Mouse (Mus musculus): Measurements from ENCODE around the gene Lrrc4c. TPM values are rescaled to one million over a fixed set of nuclear protein-coding genes. Genes with fewer than 3 reads are reported as not detected.

The Lrrc4c gene
- total and polyA plus RNA-seq, 2 experiments from 2014 or later = 0.08 to 0.66 TPM

GRCm38 (mm10) chr2:96315034-96315433 lies 2.9 kb upstream of the Lrrc4c start:
- no peak for ATAC-seq (ENCODE audit: insufficient read depth, low read depth)
- Histone ChIP-seq H3K27ac (ENCODE audit: low read depth) (no peak overlapping the region), H3K4me1 (ENCODE audit: control insufficient read depth, insufficient read depth) (peaks cover 7% of the 10 kb centered on the region), H3K4me2 (ENCODE audit: low read depth, low read length) (peak overlapping the region; percentile 24; the same call in 1 of the 2 replicates), H3K36me3 (replicated peaks; ENCODE audit: control insufficient read depth, insufficient read depth, low read length) (no peaks in the 10 kb centered on the region), H3K9ac (replicated peaks; ENCODE audit: low read depth, low read length) (no peak overlapping the region), H3K27me3 (ENCODE audit: control insufficient read depth, insufficient read depth, low read length) (no peaks in the 10 kb centered on the region), H3K4me3 (ENCODE audit: low read depth, low read length) (no peak overlapping the region), H3K9me3 (replicated peaks; ENCODE audit: control insufficient read depth, low read length) (no peaks in the 10 kb centered on the region)
- no peak for DNase-seq (ENCODE audit: low spot score)
- 9% methylated on average over 5 of the region's 5 CpGs for WGBS
- TF ChIP-seq CTCF (IDR thresholded peaks at IDR 0.05; ENCODE audit: low read depth) (no peak), EP300 (IDR thresholded peaks at IDR 0.05; ENCODE audit: low read depth) (no peak)

GRCm38 (mm10) chr2:96316531-96316930 lies 1.4 kb upstream of the Lrrc4c start:
- no peak overlapping the region for H3K4me2 ChIP-seq (ENCODE audit: low read depth, low read length)
- DNase-seq (ENCODE audit: low spot score) = no peak
- no peaks in the 10 kb centered on the region for H3K9me3 ChIP-seq (replicated peaks; ENCODE audit: control insufficient read depth, low read length)
- no peak for TF ChIP-seq EP300 (IDR thresholded peaks at IDR 0.05; ENCODE audit: low read depth)
- peak; percentile 48 for TF ChIP-seq CTCF (IDR thresholded peaks at IDR 0.05; ENCODE audit: low read depth)
- peaks cover 15% of the 10 kb centered on the region for H3K4me1 ChIP-seq (ENCODE audit: control insufficient read depth, insufficient read depth)
- H3K9ac ChIP-seq (replicated peaks; ENCODE audit: low read depth, low read length) = no peak overlapping the region
- no peak overlapping the region for H3K4me3 ChIP-seq (ENCODE audit: low read depth, low read length)
- no peak overlapping the region for H3K27ac ChIP-seq (ENCODE audit: low read depth)
- no peaks in the 10 kb centered on the region for H3K27me3 ChIP-seq (ENCODE audit: control insufficient read depth, insufficient read depth, low read length)
- no peak for ATAC-seq (ENCODE audit: insufficient read depth, low read depth)
- 21% methylated on average over 1 of the region's 1 CpGs for WGBS
- H3K36me3 ChIP-seq (replicated peaks; ENCODE audit: control insufficient read depth, insufficient read depth, low read length) = no peaks in the 10 kb centered on the region

- Histone ChIP-seq H3K27me3 (ENCODE audit: control insufficient read depth, insufficient read depth, low read length) (no peaks in the 10 kb centered on the region), H3K4me3 (ENCODE audit: low read depth, low read length) (peak overlapping the region; percentile 44), H3K9me3 (replicated peaks; ENCODE audit: control insufficient read depth, low read length) (no peaks in the 10 kb centered on the region), H3K36me3 (replicated peaks; ENCODE audit: control insufficient read depth, insufficient read depth, low read length) (no peaks in the 10 kb centered on the region), H3K4me2 (ENCODE audit: low read depth, low read length) (peak overlapping the region; percentile 68), H3K27ac (ENCODE audit: low read depth) (no peak overlapping the region), H3K9ac (replicated peaks; ENCODE audit: low read depth, low read length) (no peak overlapping the region), H3K4me1 (ENCODE audit: control insufficient read depth, insufficient read depth) (peaks cover 15% of the 10 kb centered on the region)
- WGBS = 38% methylated on average over 7 of the region's 7 CpGs
- TF ChIP-seq CTCF (IDR thresholded peaks at IDR 0.05; ENCODE audit: low read depth) = no peak
- TF ChIP-seq EP300 (IDR thresholded peaks at IDR 0.05; ENCODE audit: low read depth) = no peak
- ATAC-seq (ENCODE audit: insufficient read depth, low read depth) (no peak), DNase-seq (ENCODE audit: low spot score) (no peak)
These were observed 587 bp downstream of the Lrrc4c start for GRCm38 (mm10) chr2:96318556-96318955.

GRCm38 (mm10) chr2:96319201-96319600 lies 1.2 kb downstream of the Lrrc4c start:
- H3K36me3 ChIP-seq (replicated peaks; ENCODE audit: control insufficient read depth, insufficient read depth, low read length) = no peaks in the 10 kb centered on the region
- peak overlapping the region; percentile 68 for H3K4me2 ChIP-seq (ENCODE audit: low read depth, low read length)
- WGBS = 9% methylated on average over 8 of the region's 8 CpGs
- no peak overlapping the region for H3K9ac ChIP-seq (replicated peaks; ENCODE audit: low read depth, low read length)
- H3K4me1 ChIP-seq (ENCODE audit: control insufficient read depth, insufficient read depth) = peaks cover 15% of the 10 kb centered on the region
- TF ChIP-seq EP300 (IDR thresholded peaks at IDR 0.05; ENCODE audit: low read depth) = no peak
- TF ChIP-seq CTCF (IDR thresholded peaks at IDR 0.05; ENCODE audit: low read depth) = no peak
- DNase-seq (ENCODE audit: low spot score) = no peak
- no peak overlapping the region for H3K27ac ChIP-seq (ENCODE audit: low read depth)
- no peaks in the 10 kb centered on the region for H3K9me3 ChIP-seq (replicated peaks; ENCODE audit: control insufficient read depth, low read length)
- no peak for ATAC-seq (ENCODE audit: insufficient read depth, low read depth)
- no peaks in the 10 kb centered on the region for H3K27me3 ChIP-seq (ENCODE audit: control insufficient read depth, insufficient read depth, low read length)
- peak overlapping the region; percentile 44 for H3K4me3 ChIP-seq (ENCODE audit: low read depth, low read length)

GRCm38 (mm10) chr2:96319649-96320048 lies 1.7 kb downstream of the Lrrc4c start:
- Histone ChIP-seq H3K9ac (replicated peaks; ENCODE audit: low read depth, low read length) (no peak overlapping the region), H3K9me3 (replicated peaks; ENCODE audit: control insufficient read depth, low read length) (no peaks in the 10 kb centered on the region), H3K27me3 (ENCODE audit: control insufficient read depth, insufficient read depth, low read length) (no peaks in the 10 kb centered on the region), H3K4me1 (ENCODE audit: control insufficient read depth, insufficient read depth) (peaks cover 15% of the 10 kb centered on the region), H3K27ac (ENCODE audit: low read depth) (no peak overlapping the region), H3K36me3 (replicated peaks; ENCODE audit: control insufficient read depth, insufficient read depth, low read length) (no peaks in the 10 kb centered on the region), H3K4me2 (ENCODE audit: low read depth, low read length) (peak overlapping the region; percentile 68), H3K4me3 (ENCODE audit: low read depth, low read length) (peak overlapping the region; percentile 44)
- TF ChIP-seq EP300 (IDR thresholded peaks at IDR 0.05; ENCODE audit: low read depth) (no peak), CTCF (IDR thresholded peaks at IDR 0.05; ENCODE audit: low read depth) (no peak)
- no peak for ATAC-seq (ENCODE audit: insufficient read depth, low read depth)
- WGBS = 13% methylated on average over 6 of the region's 6 CpGs
- peak; percentile 34 for DNase-seq (ENCODE audit: low spot score)

- TF ChIP-seq EP300 (IDR thresholded peaks at IDR 0.05; ENCODE audit: low read depth) (no peak), CTCF (IDR thresholded peaks at IDR 0.05; ENCODE audit: low read depth) (no peak)
- Histone ChIP-seq H3K9ac (replicated peaks; ENCODE audit: low read depth, low read length) (no peak overlapping the region), H3K9me3 (replicated peaks; ENCODE audit: control insufficient read depth, low read length) (no peaks in the 10 kb centered on the region), H3K27me3 (ENCODE audit: control insufficient read depth, insufficient read depth, low read length) (no peaks in the 10 kb centered on the region), H3K4me2 (ENCODE audit: low read depth, low read length) (no peak overlapping the region), H3K36me3 (replicated peaks; ENCODE audit: control insufficient read depth, insufficient read depth, low read length) (no peaks in the 10 kb centered on the region), H3K4me1 (ENCODE audit: control insufficient read depth, insufficient read depth) (no peaks in the 10 kb centered on the region), H3K4me3 (ENCODE audit: low read depth, low read length) (no peak overlapping the region), H3K27ac (ENCODE audit: low read depth) (no peak overlapping the region)
- DNase-seq (ENCODE audit: low spot score) (no peak), ATAC-seq (ENCODE audit: insufficient read depth, low read depth) (no peak)
- 46% methylated on average over 3 of the region's 3 CpGs for WGBS
These were observed 16.7 kb downstream of the Lrrc4c start for GRCm38 (mm10) chr2:96334652-96335051.
